Mouse (Mus musculus): ENCODE measurements around the gene Slc16a6. TPM values are rescaled to one million over a fixed set of nuclear protein-coding genes. Genes with fewer than 3 reads are reported as not detected.

Slc16a6 gene
- total RNA-seq, 4 experiments from 2014 or later, result 0.41 to 3.0 (median 1.3) TPM

DNA sequence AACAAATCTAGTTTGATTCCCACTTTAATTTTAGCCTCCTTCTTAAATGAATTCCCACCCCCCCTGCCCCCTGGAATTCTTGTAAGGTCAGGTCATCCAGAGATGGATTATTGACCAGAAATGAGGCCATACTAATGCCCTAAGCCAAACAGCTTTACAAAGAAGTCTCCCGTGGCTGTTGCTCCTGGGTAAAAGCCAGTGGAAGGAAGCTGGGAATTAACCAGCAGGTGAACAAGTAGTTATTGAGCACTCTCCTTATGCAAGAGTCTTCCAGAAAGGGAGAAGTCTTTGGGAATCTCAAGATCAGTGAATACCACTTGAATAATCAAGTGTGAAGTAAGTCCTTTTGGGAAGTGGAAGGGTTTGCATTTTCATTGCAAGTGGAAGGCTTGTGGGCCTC is 13.7 kb upstream of the Slc16a6 start:
- DNase-seq, result no peak

- DNase-seq, result no peak
Observed at GRCm38 (mm10) chr11:109485398-109486045, 12.1 kb upstream of the Slc16a6 start.

GRCm38 (mm10) chr11:109480440-109480839 is 7.0 kb upstream of the Slc16a6 start:
- DNase-seq, result no peak

- DNase-seq, result no peak
Observed at GRCm38 (mm10) chr11:109479575-109480285, 6.3 kb upstream of the Slc16a6 start.

DNA sequence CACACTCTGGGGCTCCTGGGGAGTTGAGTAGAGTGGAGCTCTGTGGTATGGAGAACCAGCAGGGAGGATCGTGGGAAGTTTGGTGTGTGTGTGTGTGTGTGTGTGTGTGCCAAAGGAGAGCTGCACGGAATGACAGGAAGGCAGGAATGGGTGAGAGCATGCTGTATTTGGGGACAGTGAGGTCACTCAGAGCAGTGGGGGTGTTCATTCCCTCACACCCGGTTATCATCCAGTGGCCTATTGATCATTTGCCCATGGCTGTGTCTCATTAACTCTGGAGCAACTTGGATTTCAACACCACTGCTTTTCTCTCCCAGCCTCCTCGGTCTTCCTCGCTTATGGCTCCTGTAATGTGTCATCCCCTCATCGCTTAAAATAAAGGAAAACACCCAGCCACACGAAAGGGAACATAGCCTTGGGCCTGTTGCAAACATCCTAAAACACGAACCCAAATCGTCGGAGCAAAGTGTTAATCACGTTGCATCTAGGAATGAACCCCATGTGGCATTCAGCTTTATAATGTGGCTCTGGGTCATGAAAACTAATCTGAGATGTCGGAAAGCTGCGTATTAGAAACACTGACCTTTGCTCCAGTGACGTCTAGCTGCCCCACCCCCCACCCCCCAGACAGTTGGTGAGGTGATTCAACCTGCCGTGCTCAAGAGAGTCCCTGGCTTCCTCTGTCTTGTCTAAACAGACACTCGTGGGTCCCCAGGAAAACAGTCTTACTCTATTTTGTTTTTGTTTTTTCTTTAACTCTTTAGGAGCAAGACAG is 4.4 kb upstream of the Slc16a6 start:
- DNase-seq, result no peak

GRCm38 (mm10) chr11:109476653-109477052 is 3.3 kb upstream of the Slc16a6 start:
- no peak for DNase-seq

DNA sequence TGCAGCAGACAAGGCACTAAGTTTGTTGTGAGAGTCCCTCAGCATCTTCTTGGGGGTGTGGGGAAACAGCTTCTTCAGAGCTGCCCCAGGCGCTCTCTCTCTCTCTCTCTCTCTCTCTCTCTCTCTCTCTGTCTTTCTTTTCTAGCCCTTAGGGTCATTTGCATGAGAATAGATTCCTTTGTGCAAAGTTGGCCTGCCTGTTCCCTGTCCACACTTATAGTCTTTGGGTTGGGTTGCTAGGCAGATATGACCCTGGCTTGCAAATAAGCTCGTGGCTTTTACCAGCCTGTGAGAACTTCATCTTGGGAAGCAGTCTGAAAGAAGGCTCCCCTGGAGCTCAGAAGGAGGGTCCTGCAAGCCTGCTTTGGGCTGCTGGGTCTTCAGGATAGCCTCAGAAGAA is 2.8 kb upstream of the Slc16a6 start:
- DNase-seq, result no peak

GRCm38 (mm10) chr11:109475717-109476116 is 2.3 kb upstream of the Slc16a6 start:
- no peak for DNase-seq

DNA sequence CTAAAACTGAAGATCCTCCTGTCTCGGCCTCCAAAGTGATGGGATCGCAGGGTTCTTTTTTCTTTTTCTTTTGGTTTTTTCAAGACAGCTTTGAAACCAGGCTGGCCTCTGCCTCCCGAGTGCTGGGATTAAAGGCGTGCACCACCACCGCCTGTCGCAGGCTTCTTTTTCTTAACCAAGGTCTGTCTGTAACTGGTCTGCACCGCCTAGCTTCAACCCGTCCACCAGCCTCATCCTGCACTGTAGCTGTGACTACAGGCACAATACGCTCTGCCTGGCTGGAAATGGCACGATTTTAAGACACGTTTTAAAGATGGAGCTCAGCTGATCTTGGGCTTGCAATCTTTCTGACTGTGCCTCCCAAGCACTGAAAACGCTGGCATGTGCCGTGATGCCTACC is 1.4 kb upstream of the Slc16a6 start:
- no peak for DNase-seq

DNA sequence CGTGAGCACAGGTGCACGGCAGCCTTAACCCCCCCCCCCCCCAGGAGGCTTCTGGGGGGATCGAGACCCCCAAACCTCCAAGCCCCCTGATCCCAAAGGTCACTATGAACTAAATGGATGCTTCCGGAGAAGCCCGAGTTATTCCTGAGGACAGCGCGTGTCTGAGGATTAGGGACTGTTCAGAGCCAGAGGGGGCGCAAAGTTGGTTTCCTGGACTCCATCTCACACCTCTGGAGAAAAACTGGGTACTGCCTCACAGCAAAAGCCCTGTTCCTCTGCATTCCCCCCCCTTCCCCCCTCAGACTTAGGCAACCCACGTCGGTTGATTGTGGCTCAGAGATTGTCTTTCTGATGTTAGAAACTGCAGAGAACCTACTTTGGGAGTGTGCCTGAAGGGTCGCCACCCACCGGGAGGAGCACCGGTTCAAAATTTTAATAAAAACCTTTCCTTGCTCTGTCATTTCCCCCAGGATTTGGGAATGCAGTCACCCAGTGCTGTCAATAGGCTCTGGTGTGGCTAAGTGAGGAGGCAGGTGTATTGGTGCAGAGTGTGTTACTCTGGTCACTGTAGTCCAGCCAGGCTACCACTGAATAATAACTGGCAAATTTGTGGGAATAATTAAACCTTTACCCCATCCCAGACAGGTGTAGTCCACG is 816 bp upstream of the Slc16a6 start:
- DNase-seq, result no peak

GRCm38 (mm10) chr11:109472821-109473170 is 602 bp downstream of the Slc16a6 start:
- DNase-seq, result no peak

- no peak for DNase-seq
Observed at GRCm38 (mm10) chr11:109472171-109472691, 1.2 kb downstream of the Slc16a6 start.

GRCm38 (mm10) chr11:109470921-109471861 is 2.2 kb downstream of the Slc16a6 start:
- DNase-seq, result no peak

DNA sequence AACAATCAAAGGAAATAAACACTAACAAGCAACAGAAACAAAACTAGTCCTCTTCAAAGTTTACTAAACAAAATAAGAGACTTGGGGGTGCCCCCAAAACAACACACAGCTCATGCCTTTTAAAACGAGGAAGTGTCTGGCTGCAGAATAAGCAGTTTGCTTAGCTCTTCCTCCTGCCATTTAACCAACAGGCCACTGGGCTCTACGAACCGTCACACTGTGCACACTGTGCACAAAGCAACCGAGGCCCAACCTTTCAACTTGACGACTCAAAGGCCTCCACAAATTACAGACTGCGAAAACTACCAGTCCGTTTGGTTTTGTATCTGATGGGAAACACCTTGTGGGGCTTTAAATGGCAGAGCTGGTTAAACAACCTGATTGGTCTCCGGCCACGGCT is 3.2 kb downstream of the Slc16a6 start:
- no peak for DNase-seq

DNA sequence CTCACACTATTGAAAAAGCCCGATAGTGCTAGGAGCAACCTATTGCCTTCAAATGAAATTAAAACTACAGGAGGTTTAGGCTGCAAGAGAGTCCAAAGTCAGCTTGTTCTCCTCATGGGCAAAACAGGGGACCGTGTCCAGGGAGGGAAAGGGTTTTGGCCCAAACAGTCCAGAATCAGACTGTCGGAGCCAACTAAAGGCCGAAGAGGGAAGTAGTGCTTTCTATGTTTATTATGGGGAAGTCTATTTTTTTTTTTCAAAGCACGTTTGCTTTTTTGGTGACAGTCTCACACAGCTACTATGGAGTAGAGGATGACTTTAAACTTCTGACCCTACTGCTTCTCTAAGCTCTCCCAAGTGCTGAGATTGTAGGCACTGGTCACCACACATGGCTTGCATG is 5.3 kb downstream of the Slc16a6 start:
- DNase-seq, result no peak

GRCm38 (mm10) chr11:109466987-109467386 is 6.4 kb downstream of the Slc16a6 start:
- DNase-seq, result no peak

DNA sequence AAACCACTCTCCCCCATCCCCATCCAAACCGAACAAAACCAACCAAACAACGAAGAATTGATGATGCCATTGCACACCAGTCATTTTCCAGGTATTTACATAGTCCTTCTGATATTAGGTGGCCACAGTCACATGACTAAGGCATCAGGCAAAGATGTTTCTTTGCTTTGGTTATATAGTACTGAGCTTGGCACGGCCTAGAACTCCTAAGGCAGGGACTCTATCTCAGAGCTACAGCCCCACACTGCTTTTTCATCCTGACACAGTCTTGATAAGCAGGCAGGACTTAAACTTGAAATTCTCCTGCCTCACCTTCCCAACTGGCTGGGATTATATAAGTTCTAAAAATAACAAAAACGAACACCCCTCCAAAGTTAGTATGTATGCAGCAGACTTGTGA is 8.3 kb downstream of the Slc16a6 start:
- DNase-seq, result no peak

- DNase-seq, result no peak
Observed at GRCm38 (mm10) chr11:109460586-109460985, 12.8 kb downstream of the Slc16a6 start.

DNA sequence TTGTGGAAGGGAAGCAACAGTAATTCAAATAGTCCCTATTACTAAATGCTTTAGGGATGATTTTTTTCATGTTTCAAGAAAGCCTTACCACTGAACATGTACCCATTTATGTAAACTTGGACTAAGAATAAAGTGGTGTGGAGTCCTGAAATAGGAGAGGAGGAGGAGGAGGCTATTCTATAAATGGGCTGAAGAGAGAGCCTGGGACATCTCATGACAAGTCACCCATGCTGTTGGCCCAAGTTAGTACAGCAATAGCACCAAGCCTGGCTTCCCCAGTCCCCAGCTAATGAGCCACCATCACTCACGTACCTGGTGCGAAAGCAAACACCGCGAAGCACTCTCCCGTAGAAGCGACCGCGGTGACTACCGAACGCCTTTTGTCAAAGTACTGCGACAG is 15.2 kb downstream of the Slc16a6 start:
- DNase-seq, result no peak

DNA sequence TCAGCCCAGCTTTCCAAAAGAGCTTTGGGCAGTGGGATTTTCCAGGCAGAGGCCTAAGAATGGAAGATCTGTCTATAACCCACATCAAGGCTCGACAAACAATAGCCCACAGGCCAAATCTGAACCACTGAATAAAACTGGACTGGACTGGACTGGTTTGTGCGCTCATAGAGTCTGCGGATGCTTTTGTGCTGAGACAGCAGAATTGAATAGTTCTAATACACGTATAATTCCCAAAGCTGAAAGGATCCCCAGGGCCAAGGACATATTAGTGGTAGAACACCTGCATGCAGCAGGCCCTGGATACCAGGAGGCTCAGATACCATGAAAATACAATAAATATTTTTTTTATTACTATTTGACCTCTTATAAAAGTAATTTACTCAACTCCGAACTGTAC is 17.1 kb downstream of the Slc16a6 start:
- no peak for DNase-seq

GRCm38 (mm10) chr11:109451169-109451568 is 22.2 kb downstream of the Slc16a6 start:
- DNase-seq, result no peak
